Mouse (Mus musculus) hindbrain, embryonic 13.5 days (tissue): ENCODE results near the gene Tram2. TPM values are rescaled to one million over a fixed set of nuclear protein-coding genes. Genes with fewer than 3 reads are reported as not detected.
A peak's percentile ranks its signal among the peaks of the same experiment; 100 is the strongest.

ENCODE experiments used
- ATAC-seq: fragments of 200-750 bp; cut with Nextera tagmentation; 2 replicates; pipeline ENCODE4 v1.8.0; 2017; ENCODE audit warnings: moderate TSS enrichment; ENCODE audit not compliant: low FRiP score
- H3K27ac ChIP-seq: fragments of 300-500 bp; sonication (generic); 2 replicates; pipeline ENCODE4 v1.5.1; 2015; ENCODE audit warnings: inconsistent platforms, mild to moderate bottlenecking, moderate library complexity
- H3K27me3 ChIP-seq: fragments of 300-500 bp; sonication (generic); 2 replicates; pipeline ENCODE4 v1.6.1; 2015; ENCODE audit warnings: mild to moderate bottlenecking, inconsistent platforms
- H3K36me3 ChIP-seq: fragments of 300-500 bp; sonication (generic); 2 replicates; pipeline ENCODE4 v1.6.1; 2015; ENCODE audit warnings: mild to moderate bottlenecking, inconsistent platforms
- H3K4me1 ChIP-seq: fragments of 300-500 bp; sonication (generic); replicated peaks from 2 replicates; pipeline ENCODE4 v1.6.1; 2015; ENCODE audit warnings: inconsistent platforms
- H3K4me2 ChIP-seq: fragments of 300-500 bp; sonication (generic); 2 replicates; pipeline ENCODE4 v1.6.1; 2015; ENCODE audit warnings: inconsistent platforms, mild to moderate bottlenecking, moderate library complexity
- H3K4me3 ChIP-seq: fragments of 300-500 bp; sonication (generic); 2 replicates; pipeline ENCODE4 v1.5.1; 2015; ENCODE audit warnings: mild to moderate bottlenecking, inconsistent platforms
- H3K9ac ChIP-seq: fragments of 300-500 bp; sonication (generic); 2 replicates; pipeline ENCODE4 v1.6.1; 2015; ENCODE audit warnings: mild to moderate bottlenecking, inconsistent platforms
- H3K9me3 ChIP-seq: fragments of 300-500 bp; sonication (generic); 2 replicates; pipeline ENCODE4 v1.6.1; 2016; ENCODE audit warnings: inconsistent platforms
- WGBS: fragments of 180-500 bp; shearing (Covaris S2); methylation state at CpG from one replicate; pipeline ENCODE4 v1.1.7; 2015; 5-methylcytosine and 5-hydroxymethylcytosine counted together
- polyA plus RNA-seq: library from polyadenylated mRNA; unstranded; fragments of >200 nt; fragmentation: Nextera tagmentation; extraction: Ambion mirVana; gene quantifications from 2 replicates; pipeline ENCODE4 v1.2.1, GENCODE M21; 2015

Gene Tram2
- polyA plus RNA-seq, 1 experiment from 2014 or later, result 2.4 TPM

DNA sequence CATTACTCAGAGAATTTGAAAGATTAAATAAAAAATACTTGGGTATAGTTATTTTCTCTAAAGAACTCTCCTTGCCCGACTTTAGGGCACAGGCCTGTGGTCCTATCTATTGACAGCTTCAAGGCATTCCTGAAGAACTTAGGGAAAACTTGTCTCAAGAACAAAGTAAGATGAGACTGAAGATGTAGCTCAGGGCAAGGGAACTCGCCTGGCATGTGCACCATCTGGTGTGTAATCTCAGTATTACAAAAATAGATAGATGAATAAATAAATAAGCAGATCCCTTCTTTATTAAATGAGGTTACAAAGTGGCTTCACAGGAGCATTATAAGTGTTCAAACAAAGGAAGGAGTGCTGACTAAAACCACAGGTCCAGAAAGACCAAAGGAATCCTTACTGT, 94.9 kb downstream of the Tram2 start:
- WGBS, result 72% methylated on average over 2 of the region's 2 CpGs
- H3K27ac ChIP-seq, result no peak overlapping the region
- H3K36me3 ChIP-seq, result no peaks in the 10 kb centered on the region
- H3K4me2 ChIP-seq, result no peak overlapping the region
- ATAC-seq, result no peak
- H3K9me3 ChIP-seq, result no peaks in the 10 kb centered on the region
- H3K9ac ChIP-seq, result no peak overlapping the region
- no peaks in the 10 kb centered on the region; the same call in 1 of the 2 replicates for H3K4me1 ChIP-seq
- H3K27me3 ChIP-seq, result no peaks in the 10 kb centered on the region
- H3K4me3 ChIP-seq, result no peak overlapping the region

DNA sequence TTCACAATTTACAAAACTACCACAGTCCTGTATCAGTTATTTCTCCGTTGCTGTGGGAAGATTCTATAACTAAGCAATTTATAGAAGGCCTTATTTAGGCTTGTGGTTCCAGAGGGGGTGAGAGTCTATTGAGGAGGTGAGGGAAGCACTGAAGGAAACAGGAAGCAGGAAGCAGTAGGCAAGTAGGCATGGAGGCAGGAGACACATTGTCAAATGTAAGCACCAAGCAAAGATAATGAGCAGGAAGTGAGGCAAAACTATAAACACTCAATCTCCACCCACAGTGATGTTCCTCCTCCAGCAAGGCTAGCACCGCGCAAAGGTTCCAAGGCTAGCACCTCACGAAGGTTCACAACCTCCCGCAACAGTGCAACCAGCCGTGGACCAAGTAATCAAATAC, 97.3 kb downstream of the Tram2 start:
- Histone ChIP-seq H3K36me3 (no peaks in the 10 kb centered on the region), H3K9me3 (no peaks in the 10 kb centered on the region), H3K4me2 (no peak overlapping the region), H3K4me3 (no peak overlapping the region), H3K27me3 (no peaks in the 10 kb centered on the region), H3K9ac (no peak overlapping the region), H3K4me1 (no peaks in the 10 kb centered on the region; the same call in 1 of the 2 replicates), H3K27ac (no peak overlapping the region)
- no peak for ATAC-seq
- 86% methylated on average over 6 of the region's 6 CpGs for WGBS

DNA sequence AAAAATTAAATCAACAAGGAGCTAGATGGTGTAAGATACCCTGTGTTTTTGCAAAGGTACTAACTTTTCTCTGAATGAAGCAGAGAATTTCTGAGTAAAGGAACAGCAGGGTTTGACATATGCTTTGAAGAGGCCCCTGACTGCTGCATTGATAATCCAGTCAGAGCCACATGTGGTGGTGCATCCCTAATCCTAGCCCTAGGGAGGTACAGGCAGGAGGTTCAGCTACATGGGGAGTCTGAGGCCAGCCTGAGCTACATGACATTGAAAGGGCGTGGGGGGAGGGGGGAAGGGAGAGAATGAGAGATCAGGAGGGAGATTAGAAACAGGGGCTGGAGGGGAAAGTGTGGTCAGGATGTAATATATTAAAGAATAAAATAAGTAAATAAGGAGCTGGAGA, 98.5 kb downstream of the Tram2 start:
- Histone ChIP-seq H3K4me1 (no peaks in the 10 kb centered on the region), H3K36me3 (no peaks in the 10 kb centered on the region), H3K4me2 (no peak overlapping the region), H3K9ac (no peak overlapping the region), H3K27ac (no peak overlapping the region), H3K9me3 (no peaks in the 10 kb centered on the region), H3K4me3 (no peak overlapping the region), H3K27me3 (no peaks in the 10 kb centered on the region)
- WGBS, result 53% methylated on average over 1 of the region's 1 CpGs
- ATAC-seq, result no peak

DNA sequence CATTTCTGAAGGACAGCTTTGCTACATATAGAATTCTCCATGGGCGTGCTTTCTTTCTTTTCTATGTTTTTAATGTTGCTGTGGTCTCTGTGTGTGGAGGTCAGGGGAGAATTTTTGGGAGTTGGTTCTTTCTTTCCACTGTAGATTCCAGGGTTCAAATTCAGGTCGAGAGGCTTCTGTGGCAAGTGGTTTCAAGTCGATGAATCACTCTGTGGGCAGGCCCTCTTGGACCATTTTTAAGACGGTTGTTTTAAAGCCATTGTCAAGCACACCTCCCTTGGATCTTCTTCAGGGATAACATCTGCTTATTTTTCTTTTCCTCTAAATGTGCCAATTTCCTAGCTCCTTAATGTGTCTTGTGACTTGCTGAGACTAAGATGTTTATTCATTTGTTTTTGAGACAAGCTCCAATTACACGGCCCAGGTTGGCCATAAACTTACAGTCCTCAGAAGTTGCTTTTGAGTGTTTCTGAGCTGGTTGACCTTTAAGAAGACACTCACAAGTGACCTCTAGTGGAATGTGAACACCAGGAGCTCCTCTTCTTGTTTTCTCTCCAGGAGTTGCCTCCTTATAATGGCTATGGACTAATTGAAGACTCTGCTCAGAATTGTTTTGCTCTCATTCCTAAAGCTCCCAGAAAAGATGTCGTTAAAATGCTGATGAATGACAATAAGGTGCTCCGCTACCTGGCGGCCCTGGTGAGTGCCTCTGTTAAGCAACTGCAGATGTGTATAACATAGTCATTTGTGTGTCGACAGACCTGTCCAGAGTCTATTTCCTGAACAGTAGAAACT, 104.5 kb downstream of the Tram2 start:
- ATAC-seq, result no peak
- no peaks in the 10 kb centered on the region for H3K36me3 ChIP-seq
- H3K27ac ChIP-seq, result no peak overlapping the region
- H3K4me3 ChIP-seq, result no peak overlapping the region
- no peaks in the 10 kb centered on the region for H3K27me3 ChIP-seq
- H3K9me3 ChIP-seq, result no peaks in the 10 kb centered on the region
- H3K4me2 ChIP-seq, result no peak overlapping the region
- H3K9ac ChIP-seq, result no peak overlapping the region
- H3K4me1 ChIP-seq, result no peaks in the 10 kb centered on the region
- WGBS, result 74% methylated on average over 9 of the region's 9 CpGs

DNA sequence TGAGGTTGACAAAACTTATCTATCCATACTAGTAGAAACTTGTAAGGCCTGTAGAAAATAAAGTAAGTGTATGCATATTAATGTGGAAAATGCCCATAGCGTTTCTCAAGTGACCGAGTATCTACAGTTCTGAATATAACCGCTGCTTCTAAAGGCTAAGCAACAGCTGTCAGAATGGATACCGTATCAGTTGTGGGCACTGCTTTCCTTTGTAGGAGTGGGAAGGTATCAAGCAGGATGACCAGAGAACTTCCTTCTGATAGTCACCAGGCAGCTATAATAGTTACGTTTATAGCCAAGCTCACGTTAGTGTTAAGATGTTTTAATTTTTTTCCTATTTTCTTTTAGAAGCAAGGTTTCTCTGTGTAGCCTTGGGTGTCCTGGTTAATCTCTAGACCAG, 105.6 kb downstream of the Tram2 start:
- 94% methylated on average over 6 of the region's 6 CpGs for WGBS
- Histone ChIP-seq H3K27ac (no peak overlapping the region), H3K36me3 (no peaks in the 10 kb centered on the region), H3K4me3 (no peak overlapping the region), H3K27me3 (no peaks in the 10 kb centered on the region), H3K4me1 (no peaks in the 10 kb centered on the region), H3K4me2 (no peak overlapping the region), H3K9ac (no peak overlapping the region), H3K9me3 (no peaks in the 10 kb centered on the region)
- no peak for ATAC-seq

DNA sequence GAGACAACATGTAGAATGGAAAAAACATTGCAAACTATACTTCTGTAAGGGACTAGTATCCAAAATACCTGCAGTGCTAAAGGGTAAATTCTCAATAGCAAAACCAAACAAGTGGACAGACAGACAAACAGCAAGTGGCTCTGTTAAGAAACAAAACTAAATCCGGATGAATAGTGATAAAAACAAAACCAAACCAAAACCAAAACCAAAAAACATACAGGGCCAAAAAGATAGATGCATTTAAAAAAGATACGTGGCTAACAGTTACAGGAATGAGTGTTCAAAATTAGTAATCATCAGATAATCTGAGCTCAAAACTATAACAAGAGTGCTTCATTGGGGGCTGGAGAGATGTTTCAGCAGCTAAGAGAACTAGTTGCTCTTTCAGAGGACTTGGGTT, 109.4 kb downstream of the Tram2 start:
- no peak overlapping the region for H3K9ac ChIP-seq
- ATAC-seq, result no peak
- WGBS, result 92% methylated on average over 2 of the region's 2 CpGs
- H3K4me1 ChIP-seq, result no peaks in the 10 kb centered on the region
- no peaks in the 10 kb centered on the region for H3K27me3 ChIP-seq
- H3K27ac ChIP-seq, result no peak overlapping the region
- no peak overlapping the region for H3K4me3 ChIP-seq
- H3K9me3 ChIP-seq, result no peaks in the 10 kb centered on the region
- H3K4me2 ChIP-seq, result no peak overlapping the region
- H3K36me3 ChIP-seq, result no peaks in the 10 kb centered on the region

DNA sequence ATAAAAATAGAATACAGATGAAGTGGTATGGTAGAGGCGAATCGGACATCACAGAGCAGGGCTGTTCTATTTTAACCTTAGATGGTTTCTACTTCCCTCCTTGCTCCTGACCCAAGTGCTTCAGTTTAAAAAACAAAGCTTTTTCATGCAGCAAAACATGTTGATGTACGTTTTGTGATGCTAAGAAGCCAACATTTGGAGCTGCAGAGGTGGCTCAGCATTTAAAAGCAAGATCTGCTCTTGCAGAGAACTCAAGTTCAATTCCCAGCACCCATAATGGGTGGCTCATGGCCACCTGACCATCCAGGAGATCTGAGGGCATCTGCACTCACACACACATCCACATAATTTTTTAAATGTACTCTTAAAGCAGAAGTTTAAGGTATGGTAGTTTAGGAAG, 124.2 kb downstream of the Tram2 start:
- ATAC-seq, result no peak
- H3K9me3 ChIP-seq, result no peaks in the 10 kb centered on the region
- H3K4me3 ChIP-seq, result no peak overlapping the region
- H3K4me1 ChIP-seq, result peaks cover 13% of the 10 kb centered on the region
- WGBS, result 86% methylated on average over 3 of the region's 3 CpGs
- H3K36me3 ChIP-seq, result no peaks in the 10 kb centered on the region
- H3K27ac ChIP-seq, result no peak overlapping the region
- no peak overlapping the region for H3K4me2 ChIP-seq
- H3K27me3 ChIP-seq, result no peaks in the 10 kb centered on the region
- H3K9ac ChIP-seq, result no peak overlapping the region

DNA sequence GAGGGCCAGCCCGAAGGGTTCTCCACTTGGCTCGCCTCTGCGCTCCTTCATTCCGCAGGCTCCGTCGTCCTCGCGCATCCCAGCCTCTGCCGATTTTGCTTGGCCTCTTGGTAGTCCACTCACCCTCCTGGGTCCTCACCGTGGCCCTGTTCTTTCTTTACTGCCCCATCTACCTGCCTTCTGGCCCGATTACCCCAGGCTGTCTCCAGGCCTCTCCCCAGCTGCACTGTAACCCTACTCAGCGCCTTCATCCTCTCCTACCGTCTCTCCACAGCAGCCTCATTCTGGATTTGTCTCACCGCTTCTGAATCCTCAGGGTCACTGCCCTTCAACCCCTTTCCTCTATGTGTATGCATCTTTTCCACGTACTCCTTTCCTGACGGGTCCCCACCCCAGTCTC, 127.2 kb downstream of the Tram2 start:
- WGBS, result 1% methylated on average over 16 of the region's 16 CpGs
- H3K4me2 ChIP-seq, result peak overlapping the region; percentile 72
- ATAC-seq, result peak; percentile 84; the same call in 1 of the 2 replicates

DNA sequence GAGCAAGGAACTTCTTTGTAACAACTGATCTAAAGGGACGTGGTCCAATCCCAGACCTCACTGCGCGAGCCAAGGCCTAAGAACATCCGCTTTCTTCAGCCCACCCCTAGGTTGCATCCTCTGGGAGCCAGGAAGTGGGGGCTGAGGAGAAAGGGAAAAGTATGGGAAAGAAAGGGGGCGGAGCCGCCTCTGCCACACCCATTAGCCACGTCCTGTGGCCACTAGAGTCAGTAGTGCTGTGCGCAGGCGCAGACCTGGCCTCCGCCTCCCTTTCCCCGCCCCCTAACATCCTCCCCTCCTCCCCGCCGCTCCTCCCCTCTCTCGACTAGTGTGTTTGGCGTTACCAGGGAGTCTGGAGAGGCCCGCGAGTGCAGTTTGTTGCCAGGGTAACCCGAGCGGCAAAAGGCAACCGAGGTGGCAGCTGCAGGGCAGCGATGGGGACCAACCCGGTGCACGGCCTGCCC, 127.7 kb downstream of the Tram2 start, which contains the start of gene Efhc1:
TSS of gene Efhc1 (plus strand) at position 327 of the 464 bp plus-strand sequence.
- Histone ChIP-seq H3K9ac (peak within 1 kb of the TSS; percentile 79), H3K4me2 (peak within 1 kb of the TSS; percentile 72), H3K27me3 (no peaks in the 10 kb centered on the region), H3K4me1 (peaks cover 13% of the 10 kb centered on the region), H3K27ac (peak within 1 kb of the TSS; percentile 91), H3K36me3 (no peaks in the 10 kb centered on the region), H3K4me3 (peak within 1 kb of the TSS; percentile 55), H3K9me3 (no peaks in the 10 kb centered on the region)
- under 1% methylated on average over 23 of the region's 23 CpGs for WGBS
- peak; percentile 99 for ATAC-seq

More for the DNA sequence above, 127.2 kb downstream of the Tram2 start:
- H3K4me1 ChIP-seq, result peaks cover 13% of the 10 kb centered on the region
- peak overlapping the region; percentile 91 for H3K27ac ChIP-seq
- no peaks in the 10 kb centered on the region for H3K27me3 ChIP-seq
- H3K36me3 ChIP-seq, result no peaks in the 10 kb centered on the region
- H3K9ac ChIP-seq, result peak overlapping the region; percentile 79
- H3K4me3 ChIP-seq, result peak overlapping the region; percentile 55
- H3K9me3 ChIP-seq, result no peaks in the 10 kb centered on the region

Other genes with a start within 250 kb of the Tram2 start
- 22.5 and 26.2 TPM in 2 replicates for gene Paqr8, start 188.6 kb downstream of the Tram2 start, polyA plus RNA-seq
- 2.6 and 3.5 TPM in 2 replicates for gene Efhc1, start 127.6 kb downstream of the Tram2 start, polyA plus RNA-seq
- 18.5 TPM in 2 replicates for gene Tmem14a, start 139.3 kb upstream of the Tram2 start, polyA plus RNA-seq
- gene Gsta3, start 161.4 kb upstream of the Tram2 start, polyA plus RNA-seq, result 0.57 and 0.82 TPM in 2 replicates